Comparison of ENCODE assay signal across 7 mouse cellular contexts in genomic region chr14:15437501-15437941, GRCm38 (mm10). TPM values are rescaled to one million over a fixed set of nuclear protein-coding genes. Genes with fewer than 3 reads are reported as not detected.
A peak's percentile ranks its signal among the peaks of the same experiment; 100 is the strongest.
DNase-seq lines count a peak whose midpoint lies in the region; ATAC-seq lines count a peak whose summit lies in the region.

No protein-coding gene starts in this region.

- peak overlapping the region; percentile 80 for H3K4me2 ChIP-seq in forebrain, embryonic 15.5 days (replicated peaks)
- peak overlapping the region; percentile 64 for H3K4me2 ChIP-seq in hindbrain, embryonic 14.5 days (replicated peaks)
- peak overlapping the region; percentile 46; the same call in 1 of the 2 replicates for H3K4me2 ChIP-seq in liver, embryonic 15.5 days

- peak; percentile 21 for ATAC-seq in forebrain, embryonic 15.5 days (replicated peaks)
- peak; percentile 14; the same call in 1 of the 2 replicates for ATAC-seq in hindbrain, embryonic 14.5 days (ENCODE audit: low FRiP score)
- ATAC-seq in liver, embryonic 15.5 days (ENCODE audit: insufficient read depth) = no peak

- H3K4me1 ChIP-seq in forebrain, embryonic 15.5 days = peaks cover 11% of the 10 kb centered on the region; the same call in 1 of the 2 replicates
- H3K4me1 ChIP-seq in hindbrain, embryonic 14.5 days (replicated peaks; ENCODE audit: control insufficient read depth, insufficient read depth, low read length) = no peaks in the 10 kb centered on the region
- H3K4me1 ChIP-seq in liver, embryonic 15.5 days (replicated peaks) = no peaks in the 10 kb centered on the region

- peak overlapping the region; percentile 51 for H3K4me3 ChIP-seq in forebrain, embryonic 15.5 days
- peak overlapping the region; percentile 50 for H3K4me3 ChIP-seq in hindbrain, embryonic 14.5 days (replicated peaks; ENCODE audit: low read length)
- H3K4me3 ChIP-seq in liver, embryonic 15.5 days (replicated peaks) = no peak overlapping the region

- H3K9ac ChIP-seq in forebrain, embryonic 15.5 days (replicated peaks) = peak overlapping the region; percentile 51
- peak overlapping the region; percentile 75 for H3K9ac ChIP-seq in hindbrain, embryonic 14.5 days
- no peak overlapping the region for H3K9ac ChIP-seq in liver, embryonic 15.5 days

- 3% methylated on average over 15 of the region's 15 CpGs for WGBS in forebrain, embryonic 15.5 days
- 4% methylated on average over 15 of the region's 15 CpGs for WGBS in hindbrain, embryonic 14.5 days
- WGBS in liver, embryonic 15.5 days (ENCODE audit: insufficient replicate concordance) = 11% methylated on average over 15 of the region's 15 CpGs

- H3K27me3 ChIP-seq in forebrain, embryonic 15.5 days = peaks cover 6% of the 10 kb centered on the region; the same call in 1 of the 2 replicates
- 0 out of 2 replicates have a peak, but pooled peaks cover 3% of the 10 kb centered on the region for H3K27me3 ChIP-seq in hindbrain, embryonic 14.5 days (ENCODE audit: control insufficient read depth, insufficient read depth, low read length)
- peaks cover 31% of the 10 kb centered on the region for H3K27me3 ChIP-seq in liver, embryonic 15.5 days

- H3K27ac ChIP-seq in forebrain, embryonic 15.5 days (replicated peaks) = no peak overlapping the region
- H3K27ac ChIP-seq in hindbrain, embryonic 14.5 days = peak overlapping the region; percentile 45
- H3K27ac ChIP-seq in liver, embryonic 15.5 days (replicated peaks) = no peak overlapping the region

- no peaks in the 10 kb centered on the region for H3K36me3 ChIP-seq in forebrain, embryonic 15.5 days
- H3K36me3 ChIP-seq in hindbrain, embryonic 14.5 days (replicated peaks; ENCODE audit: control insufficient read depth, insufficient read depth) = no peaks in the 10 kb centered on the region
- H3K36me3 ChIP-seq in liver, embryonic 15.5 days (replicated peaks) = no peaks in the 10 kb centered on the region

- DNase-seq in adrenal gland, adult 8-10 months = peak; percentile 17
- DNase-seq in cerebellum, adult 11-12 months = peak; percentile 74
- no peak for DNase-seq in hindbrain, embryonic 14.5 days (ENCODE audit: low spot score)
- peak; percentile 24 for DNase-seq in right cerebral cortex, postnatal 4 days
- DNase-seq in urinary bladder, postnatal 10 days (ENCODE audit: low spot score) = no peak

- H3K9me3 ChIP-seq in forebrain, embryonic 15.5 days = no peaks in the 10 kb centered on the region
- H3K9me3 ChIP-seq in hindbrain, embryonic 14.5 days (ENCODE audit: control insufficient read depth, low read length) = no peaks in the 10 kb centered on the region
- no peaks in the 10 kb centered on the region for H3K9me3 ChIP-seq in liver, embryonic 15.5 days (replicated peaks)

RNA-seq across cellular contexts. Expression of gene Lrrc3b, which starts 1.3 kb away (rescaled TPM):
- total RNA-seq in adrenal gland, adult 8-10 months (2022) = 1 to 10 TPM; 4.1 to 8.0 (median 6.1) TPM
- 6.5 and 6.9 TPM in 2 replicates for polyA plus RNA-seq in forebrain, embryonic 15.5 days (2015; fragmentation: Nextera tagmentation; extraction: Ambion mirVana)
- polyA plus RNA-seq in hindbrain, embryonic 14.5 days (2014; fragmentation: Nextera tagmentation; extraction: Ambion mirVana) = 20.9 and 26.9 TPM in 2 replicates
- 0.06 TPM in 1 of 2 replicates, not detected in the other for polyA plus RNA-seq in liver, embryonic 15.5 days (2015; fragmentation: Nextera tagmentation; extraction: Ambion mirVana)

Comparison
In these comparisons a context has a peak if more than half of its experiments do, and no peak if none do; other contexts are left out.
1. DNase-seq: peak in adrenal gland, adult 8-10 months (single experiment), cerebellum, adult 11-12 months (single experiment) and right cerebral cortex, postnatal 4 days (single experiment); none in hindbrain, embryonic 14.5 days (single experiment) and urinary bladder, postnatal 10 days (single experiment).
2. Peak in every context shown above with its lines, with median percentiles within 50 percentile points of each other: H3K4me2 ChIP-seq.